Mouse (Mus musculus) C2C12 (cell line): Measurements from ENCODE around the gene Trio. TPM values are rescaled to one million over a fixed set of nuclear protein-coding genes. Genes with fewer than 3 reads are reported as not detected.

Source experiments
- H3K27me3 ChIP-seq: one replicate; pipeline ENCODE4 v1.6.1; 2011; ENCODE audit not compliant: control insufficient read depth, insufficient read depth, insufficient read length
- H3K36me3 ChIP-seq: one replicate; pipeline ENCODE4 v1.6.1; 2011; ENCODE audit not compliant: control insufficient read depth, insufficient read depth
- H3K4me3 ChIP-seq: one replicate; pipeline ENCODE4 v1.5.1; 2011; ENCODE audit warnings: mild to moderate bottlenecking, control low read depth; ENCODE audit not compliant: poor library complexity, insufficient read depth, severe bottlenecking
- H3K79me2 ChIP-seq: one replicate; pipeline ENCODE4 v1.6.1; 2011; ENCODE audit not compliant: control insufficient read depth, insufficient read depth
- H3K79me3 ChIP-seq: one replicate; pipeline ENCODE4 v1.6.1; 2011; ENCODE audit warnings: low read depth, control low read depth
- H3ac ChIP-seq: one replicate; pipeline ENCODE3; 2011; ENCODE audit warnings: low read depth; ENCODE audit not compliant: control insufficient read depth, insufficient read length
- CEBPB ChIP-seq: IDR thresholded peaks from one replicate; pipeline ENCODE4 v1.6.1; 2011; ENCODE audit warnings: low read depth, mild to moderate bottlenecking, control low read depth, moderate library complexity
- CTCF ChIP-seq: IDR thresholded peaks from one replicate; pipeline ENCODE4 v1.5.1; 2011; ENCODE audit not compliant: control insufficient read depth, insufficient read depth, insufficient read length
- FOSL1 ChIP-seq: IDR thresholded peaks from one replicate; pipeline ENCODE4 v1.8.0; 2011; ENCODE audit warnings: mild to moderate bottlenecking, low read length; ENCODE audit not compliant: poor library complexity, insufficient read depth, severe bottlenecking
- MAX ChIP-seq: IDR thresholded peaks from one replicate; pipeline ENCODE4 v1.6.1; 2011; ENCODE audit warnings: mild to moderate bottlenecking, control low read depth
- MYOD1 ChIP-seq: IDR thresholded peaks from one replicate; pipeline ENCODE4 v1.6.1; 2011; ENCODE audit warnings: low read depth; ENCODE audit not compliant: control insufficient read depth, insufficient read length
- MYOG ChIP-seq: IDR thresholded peaks from one replicate; pipeline ENCODE4 v1.6.1; 2011; ENCODE audit not compliant: control insufficient read depth, insufficient read length; ENCODE audit errors: extremely low read depth
- USF1 ChIP-seq: IDR thresholded peaks from one replicate; pipeline ENCODE4 v1.6.1; 2011; ENCODE audit warnings: low read depth, mild to moderate bottlenecking, control low read depth, moderate library complexity
- polyA plus RNA-seq: library from polyadenylated mRNA; unstranded; fragments of >200 nt; fragmentation: generic; extraction: Trizol; gene quantifications from one replicate; pipeline ENCODE4 v1.2.1, GENCODE M21; 2012; ENCODE audit warnings: missing spikeins

The Trio gene
- polyA plus RNA-seq, 1 experiment = 26.2 TPM

DNA sequence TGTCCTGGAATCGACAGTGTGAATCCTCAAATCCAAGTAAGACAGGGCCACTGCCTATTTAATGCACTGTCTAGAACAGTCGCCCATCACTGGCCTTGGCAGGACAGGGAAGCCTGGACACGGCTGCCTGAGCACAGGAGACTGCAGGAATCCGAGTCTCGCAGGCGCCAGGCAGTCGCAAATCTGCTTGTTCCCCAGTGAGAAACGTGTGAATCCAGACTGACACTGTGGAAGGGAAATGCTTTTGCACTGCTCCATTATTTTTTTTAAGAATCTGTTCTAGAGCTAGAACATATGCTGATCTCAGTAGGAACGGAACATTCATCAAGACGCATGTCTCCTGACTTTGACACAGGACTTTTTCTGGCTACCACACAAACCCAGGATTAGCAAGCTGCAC is 208.6 kb downstream of the Trio start:
- Histone ChIP-seq H3ac (no peak overlapping the region), H3K79me3 (no peaks in the 10 kb centered on the region), H3K27me3 (no peaks in the 10 kb centered on the region), H3K79me2 (no peaks in the 10 kb centered on the region), H3K4me3 (no peak overlapping the region), H3K36me3 (peaks cover 94% of the 10 kb centered on the region)
- TF ChIP-seq CEBPB = no peak

DNA sequence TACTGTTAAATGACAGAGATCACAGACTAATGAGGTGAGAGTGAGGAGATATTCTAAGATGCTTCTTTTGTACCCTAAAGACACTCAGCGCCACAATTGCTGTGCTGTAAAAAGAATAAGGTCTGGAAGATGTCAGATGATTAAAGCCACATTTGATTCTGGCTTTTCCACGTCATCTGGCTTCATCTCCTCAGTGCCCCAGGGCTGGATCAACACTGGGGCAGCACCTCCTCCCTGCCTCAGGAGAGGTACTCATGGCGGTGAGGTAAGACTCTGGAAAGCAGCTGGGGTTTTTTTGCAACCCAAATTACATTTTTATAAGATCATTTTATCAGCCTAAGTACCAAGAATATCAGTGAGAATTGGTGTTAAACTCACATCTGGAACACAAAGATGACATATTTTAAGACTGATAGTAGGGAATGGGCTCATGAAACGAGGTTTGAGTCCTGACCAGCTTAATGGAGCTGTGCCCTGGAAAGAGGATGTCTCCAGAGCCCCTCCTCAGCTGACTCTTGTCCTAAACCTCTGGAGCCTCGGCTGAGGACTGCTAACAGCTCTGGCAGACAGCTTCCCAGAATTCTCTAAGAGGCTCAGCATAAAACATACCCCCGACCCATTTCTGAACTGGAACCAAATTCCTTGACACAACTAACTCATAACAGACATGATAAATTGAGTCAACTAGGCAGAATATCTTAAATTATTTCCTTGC is 210.8 kb downstream of the Trio start:
- peaks cover 93% of the 10 kb centered on the region for H3K36me3 ChIP-seq

GRCm38 (mm10) chr15:27810793-27811488 is 214.7 kb downstream of the Trio start:
- TF ChIP-seq CEBPB = no peak
- TF ChIP-seq MAX = no peak
- no peak overlapping the region for H3ac ChIP-seq
- no peaks in the 10 kb centered on the region for H3K27me3 ChIP-seq
- no peak overlapping the region for H3K4me3 ChIP-seq
- no peaks in the 10 kb centered on the region for H3K79me3 ChIP-seq
- no peaks in the 10 kb centered on the region for H3K79me2 ChIP-seq
- peaks cover 85% of the 10 kb centered on the region for H3K36me3 ChIP-seq

More for the DNA sequence above, 210.8 kb downstream of the Trio start:
- H3ac ChIP-seq = no peak overlapping the region
- no peaks in the 10 kb centered on the region for H3K27me3 ChIP-seq
- H3K79me2 ChIP-seq = no peaks in the 10 kb centered on the region
- H3K4me3 ChIP-seq = no peak overlapping the region
- no peaks in the 10 kb centered on the region for H3K79me3 ChIP-seq
- TF ChIP-seq USF1 (no peak), MAX (no peak), MYOG (no peak), CTCF (no peak), MYOD1 (no peak), CEBPB (no peak), FOSL1 (no peak)

DNA sequence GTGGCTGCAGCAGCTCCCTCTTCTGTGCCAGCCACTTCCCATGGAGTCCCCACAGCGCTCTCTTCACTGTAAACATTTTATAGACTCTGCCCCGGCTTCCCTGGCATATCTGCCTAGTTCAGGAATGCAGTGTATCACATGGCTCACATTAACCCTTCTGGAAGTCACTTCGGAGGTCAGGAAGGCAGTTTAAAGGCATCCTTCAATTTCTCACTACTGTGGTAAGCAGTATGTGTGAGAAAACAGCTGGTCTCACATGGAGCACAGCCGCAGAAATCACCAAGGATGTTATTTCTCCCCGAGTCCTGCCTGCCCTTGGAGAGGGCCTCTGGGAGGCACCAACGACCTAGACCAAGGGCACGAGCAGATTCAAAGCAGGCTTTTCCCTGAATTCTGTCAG is 215.4 kb downstream of the Trio start:
- Histone ChIP-seq H3K79me3 (no peaks in the 10 kb centered on the region), H3K4me3 (no peak overlapping the region), H3ac (no peak overlapping the region), H3K27me3 (no peaks in the 10 kb centered on the region), H3K79me2 (no peaks in the 10 kb centered on the region), H3K36me3 (peaks cover 83% of the 10 kb centered on the region)
- TF ChIP-seq MYOD1 = no peak
- no peak for TF ChIP-seq MAX
- TF ChIP-seq FOSL1 = no peak
- no peak for TF ChIP-seq MYOG
- no peak for TF ChIP-seq USF1
- TF ChIP-seq CEBPB = no peak
- TF ChIP-seq CTCF = no peak

GRCm38 (mm10) chr15:27808596-27809276 is 216.9 kb downstream of the Trio start:
- no peak for TF ChIP-seq MYOG
- TF ChIP-seq MAX = no peak
- no peak for TF ChIP-seq MYOD1
- no peak for TF ChIP-seq CEBPB
- no peak for TF ChIP-seq FOSL1
- no peak for TF ChIP-seq USF1
- TF ChIP-seq CTCF = no peak
- no peaks in the 10 kb centered on the region for H3K27me3 ChIP-seq
- H3ac ChIP-seq = no peak overlapping the region
- no peaks in the 10 kb centered on the region for H3K79me2 ChIP-seq
- H3K4me3 ChIP-seq = no peak overlapping the region
- peaks cover 86% of the 10 kb centered on the region for H3K36me3 ChIP-seq
- H3K79me3 ChIP-seq = no peaks in the 10 kb centered on the region
